Mouse (Mus musculus) gastrocnemius, postnatal 36 days (tissue): Measurements from ENCODE around the gene Sorbs2. TPM values are rescaled to one million over a fixed set of nuclear protein-coding genes. Genes with fewer than 3 reads are reported as not detected.
"Not testable (repeated sequence)": the region's sequence is repeated elsewhere in the genome, so short reads cannot be mapped to it uniquely, and the experiment has no call there.

Source experiments
- DNase-seq, 2 experiments: peaks; one replicate each; pipeline ENCODE4 v3.0.0; 2022
- intact Hi-C: fragments of 180-260 bp; cut with DNase I; formaldehyde crosslinking; loops from one replicate; pipeline ENCODE4 v1.15.1; 2025
- total RNA-seq, 2 experiments: library from RNA; stranded (reverse); gene quantifications; 2 replicates each; pipeline ENCODE4 v1.2.3; 2021

The Sorbs2 gene
- total RNA-seq, 2 experiments from 2014 or later, result 23.2 to 37.8 TPM

- DNase-seq, result no peak
- intact Hi-C loops, result loop anchor here (5.0 kb wide), 1 partner anchor 138 kb away; no protein-coding TSS in a partner anchor
These were observed 291.9 kb downstream of the Sorbs2 start for GRCm38 (mm10) chr8:45799517-45799916.

GRCm38 (mm10) chr8:45808597-45808996 is 301.0 kb downstream of the Sorbs2 start:
- intact Hi-C loops, result no loop called here
- DNase-seq, result no peak

GRCm38 (mm10) chr8:45816765-45817426 is 309.3 kb downstream of the Sorbs2 start:
- DNase-seq, result peak in 1 of 2 experiments; percentile 29
- intact Hi-C loops, result loop anchor here (1.0 kb wide), 1 partner anchor 117 kb away; the partner anchor contains the start of gene Ccdc110

GRCm38 (mm10) chr8:45821650-45822049 is 314.1 kb downstream of the Sorbs2 start:
- intact Hi-C loops, result no loop called here
- DNase-seq, result no peak

GRCm38 (mm10) chr8:45829985-45830548 is 322.5 kb downstream of the Sorbs2 start:
- intact Hi-C loops, result loop anchor here (5.0 kb wide), 2 partner anchors 42 to 57 kb away; partner anchors contain the start of gene Pdlim3
- DNase-seq, result peak in 1 of 2 experiments; percentile 12

GRCm38 (mm10) chr8:45833896-45834295 is 326.3 kb downstream of the Sorbs2 start:
- intact Hi-C loops, result loop anchor here (5.0 kb wide), 2 partner anchors 38 to 53 kb away; partner anchors contain the start of gene Pdlim3
- no peak for DNase-seq

- no peak for DNase-seq
- intact Hi-C loops, result no loop called here
These were observed 335.7 kb downstream of the Sorbs2 start for GRCm38 (mm10) chr8:45843306-45843705.

- no peak for DNase-seq
These were observed 336.7 kb downstream of the Sorbs2 start for GRCm38 (mm10) chr8:45844097-45844885.

GRCm38 (mm10) chr8:45844911-45845481 is 337.4 kb downstream of the Sorbs2 start:
- intact Hi-C loops, result no loop called here
- DNase-seq, result no peak

More at GRCm38 (mm10) chr8:45844097-45844885, 336.7 kb downstream of the Sorbs2 start:
- intact Hi-C loops, result no loop called here

GRCm38 (mm10) chr8:45845906-45846305 is 338.3 kb downstream of the Sorbs2 start:
- DNase-seq, result no peak
- intact Hi-C loops, result no loop called here

GRCm38 (mm10) chr8:45855118-45855517 is 347.5 kb downstream of the Sorbs2 start:
- intact Hi-C loops, result no loop called here
- DNase-seq, result no peak

GRCm38 (mm10) chr8:45857734-45858133 is 350.1 kb downstream of the Sorbs2 start:
- no peak for DNase-seq
- intact Hi-C loops, result no loop called here

- intact Hi-C loops, result no loop called here
- DNase-seq, result no peak
These were observed 350.8 kb downstream of the Sorbs2 start for GRCm38 (mm10) chr8:45858391-45858790.

GRCm38 (mm10) chr8:45871587-45871986 is 364.0 kb downstream of the Sorbs2 start:
- intact Hi-C loops, result loop anchor here (5.0 kb wide), 1 partner anchor 39 kb away; no protein-coding TSS in a partner anchor
- not testable (repeated sequence) for DNase-seq

GRCm38 (mm10) chr8:45872077-45872476 is 364.5 kb downstream of the Sorbs2 start:
- intact Hi-C loops, result loop anchor here (5.0 kb wide), 1 partner anchor 40 kb away; no protein-coding TSS in a partner anchor
- peak; percentile 44 to 57 for DNase-seq

- DNase-seq, result peak; percentile 70 to 86
- intact Hi-C loops, result loop anchor here (5.0 kb wide), 1 partner anchor 43 kb away; no protein-coding TSS in a partner anchor
These were observed 367.5 kb downstream of the Sorbs2 start for GRCm38 (mm10) chr8:45874945-45875626.

- intact Hi-C loops, result no loop called here
- DNase-seq, result no peak
These were observed 368.8 kb downstream of the Sorbs2 start for GRCm38 (mm10) chr8:45876397-45876796.
